Mouse (Mus musculus): ENCODE measurements around the gene En2. TPM values are rescaled to one million over a fixed set of nuclear protein-coding genes. Genes with fewer than 3 reads are reported as not detected.

The En2 gene
- polyA plus RNA-seq, 1 experiment from 2014 or later, result 0.22 TPM

DNA sequence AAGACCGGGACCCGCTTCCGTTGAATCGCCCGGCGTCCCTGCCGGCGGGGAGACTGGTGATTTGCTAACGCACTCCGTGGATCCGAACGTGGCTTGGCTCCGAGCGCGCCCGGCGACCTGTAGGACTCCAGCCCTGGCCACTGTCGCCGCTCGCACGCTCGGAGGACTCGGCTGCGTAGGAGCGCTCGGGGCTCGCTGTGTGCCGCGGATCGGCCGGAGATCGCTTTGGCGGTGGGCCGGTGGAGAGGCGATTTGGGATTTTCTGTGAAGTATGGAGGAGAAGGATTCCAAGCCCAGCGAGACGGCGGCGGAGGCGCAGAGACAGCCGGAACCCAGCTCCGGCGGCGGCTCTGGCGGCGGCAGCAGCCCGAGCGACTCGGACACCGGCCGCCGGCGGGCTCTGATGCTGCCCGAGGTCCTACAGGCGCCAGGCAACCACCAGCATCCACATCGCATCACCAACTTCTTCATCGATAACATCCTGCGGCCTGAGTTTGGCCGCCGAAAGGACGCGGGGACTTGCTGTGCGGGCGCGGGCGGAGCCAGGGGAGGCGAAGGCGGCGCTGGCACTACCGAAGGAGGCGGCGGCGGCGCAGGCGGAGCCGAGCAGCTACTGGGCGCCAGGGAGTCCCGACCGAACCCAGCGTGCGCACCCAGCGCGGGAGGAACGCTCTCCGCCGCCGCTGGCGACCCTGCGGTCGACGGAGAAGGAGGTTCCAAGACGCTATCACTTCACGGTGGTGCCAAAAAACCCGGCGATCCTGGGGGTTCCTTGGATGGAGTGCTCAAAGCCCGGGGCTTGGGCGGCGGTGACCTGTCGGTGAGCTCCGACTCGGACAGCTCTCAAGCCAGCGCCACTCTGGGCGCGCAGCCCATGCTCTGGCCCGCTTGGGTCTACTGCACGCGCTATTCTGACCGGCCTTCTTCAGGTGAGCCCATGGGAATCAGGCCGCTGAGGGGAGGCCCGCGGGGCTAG is 1.1 kb downstream of the En2 start:
- Histone ChIP-seq H3K36me3 (replicated peaks; ENCODE audit: control insufficient read depth, insufficient read depth, low read depth, low read length) (no peaks in the 10 kb centered on the region), H3K4me2 (ENCODE audit: low read depth, low read length) (peak overlapping the region; percentile 79), H3K27ac (replicated peaks; ENCODE audit: low read depth, low read length) (no peak overlapping the region), H3K4me3 (ENCODE audit: low read depth, low read length) (peak overlapping the region; percentile 36), H3K9ac (replicated peaks; ENCODE audit: low read length) (peak overlapping the region; percentile 18; the same call in 1 of the 2 replicates), H3K4me1 (ENCODE audit: control insufficient read depth, insufficient read depth, low read length) (peaks cover 7% of the 10 kb centered on the region), H3K9me3 (replicated peaks; ENCODE audit: control insufficient read depth, low read length) (no peaks in the 10 kb centered on the region), H3K27me3 (ENCODE audit: control insufficient read depth, insufficient read depth, low read length) (peaks cover 73% of the 10 kb centered on the region)
- under 1% methylated on average over 111 of the region's 111 CpGs for WGBS
- ATAC-seq (replicated peaks; ENCODE audit: insufficient number of reproducible peaks, low FRiP score, low TSS enrichment, low read depth) (no peak), DNase-seq (ENCODE audit: low spot score) (no peak)

- WGBS, result 1% methylated on average over 29 of the region's 29 CpGs
- H3K9me3 ChIP-seq (replicated peaks; ENCODE audit: control insufficient read depth, low read length), result no peaks in the 10 kb centered on the region
- no peak overlapping the region for H3K27ac ChIP-seq (replicated peaks; ENCODE audit: low read depth, low read length)
- ATAC-seq (replicated peaks; ENCODE audit: insufficient number of reproducible peaks, low FRiP score, low TSS enrichment, low read depth), result no peak
- H3K4me1 ChIP-seq (ENCODE audit: control insufficient read depth, insufficient read depth, low read length), result peaks cover 7% of the 10 kb centered on the region
- H3K4me3 ChIP-seq (ENCODE audit: low read depth, low read length), result no peak overlapping the region
- no peak for DNase-seq (ENCODE audit: low spot score)
- no peak overlapping the region for H3K4me2 ChIP-seq (ENCODE audit: low read depth, low read length)
- H3K27me3 ChIP-seq (ENCODE audit: control insufficient read depth, insufficient read depth, low read length), result peaks cover 72% of the 10 kb centered on the region
- no peak overlapping the region for H3K9ac ChIP-seq (replicated peaks; ENCODE audit: low read length)
- no peaks in the 10 kb centered on the region for H3K36me3 ChIP-seq (replicated peaks; ENCODE audit: control insufficient read depth, insufficient read depth, low read depth, low read length)
Observed at GRCm38 (mm10) chr5:28167611-28168252, 2.2 kb downstream of the En2 start.

DNA sequence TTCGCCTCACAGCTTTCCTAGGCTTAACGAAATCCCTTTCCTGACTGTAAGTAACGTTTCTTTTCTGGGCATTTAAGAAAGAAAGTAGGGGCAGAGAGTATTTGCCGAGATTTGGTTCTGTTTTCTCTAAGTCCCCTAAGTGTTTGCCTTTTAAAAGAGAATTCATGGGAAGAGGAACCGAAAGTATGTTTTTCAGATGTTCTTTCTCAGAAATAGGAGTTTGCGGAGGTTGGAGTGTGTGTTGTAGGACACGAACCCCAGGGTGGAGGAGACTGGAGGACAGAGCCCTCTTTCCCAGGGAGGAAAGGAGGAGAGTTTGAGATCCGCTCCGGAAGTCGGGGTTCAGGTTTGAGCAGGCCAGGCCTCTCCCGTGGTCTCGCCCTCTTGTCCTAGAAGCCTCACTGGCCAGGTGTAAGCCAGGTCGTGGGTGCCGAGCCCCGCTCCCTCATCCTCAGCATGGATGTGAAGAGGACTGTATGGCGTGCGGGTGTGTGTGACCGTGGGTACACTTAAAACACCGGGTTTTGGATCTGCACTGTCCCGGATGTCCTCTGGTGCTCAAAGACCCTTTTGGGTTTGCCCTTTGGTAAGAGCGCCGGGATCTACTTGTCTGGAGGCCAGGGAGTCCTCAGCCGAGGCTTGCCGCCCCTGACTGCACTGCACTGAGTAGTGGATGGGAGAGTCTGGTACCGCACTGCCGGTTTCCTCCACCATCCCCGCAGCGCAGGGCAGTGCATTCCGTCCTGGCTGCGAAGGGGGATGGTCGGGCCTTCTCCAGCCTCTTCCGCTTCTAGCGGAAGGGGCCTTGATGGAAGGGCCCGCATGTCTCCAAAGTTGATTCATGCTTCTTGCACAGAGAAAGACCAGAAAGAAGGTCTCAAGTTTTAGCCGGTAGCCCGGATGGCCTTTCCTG is 3.0 kb downstream of the En2 start:
- WGBS, result 1% methylated on average over 36 of the region's 36 CpGs
- Histone ChIP-seq H3K9me3 (replicated peaks; ENCODE audit: control insufficient read depth, low read length) (no peaks in the 10 kb centered on the region), H3K27me3 (ENCODE audit: control insufficient read depth, insufficient read depth, low read length) (peaks cover 73% of the 10 kb centered on the region), H3K36me3 (replicated peaks; ENCODE audit: control insufficient read depth, insufficient read depth, low read depth, low read length) (no peaks in the 10 kb centered on the region), H3K9ac (replicated peaks; ENCODE audit: low read length) (no peak overlapping the region), H3K27ac (replicated peaks; ENCODE audit: low read depth, low read length) (no peak overlapping the region), H3K4me1 (ENCODE audit: control insufficient read depth, insufficient read depth, low read length) (peaks cover 7% of the 10 kb centered on the region), H3K4me3 (ENCODE audit: low read depth, low read length) (peak overlapping the region; percentile 5; the same call in 1 of the 2 replicates), H3K4me2 (ENCODE audit: low read depth, low read length) (no peak overlapping the region)
- ATAC-seq (replicated peaks; ENCODE audit: insufficient number of reproducible peaks, low FRiP score, low TSS enrichment, low read depth) (no peak), DNase-seq (ENCODE audit: low spot score) (no peak)

GRCm38 (mm10) chr5:28169166-28169801 is 3.8 kb downstream of the En2 start:
- H3K9ac ChIP-seq (replicated peaks; ENCODE audit: low read length), result no peak overlapping the region
- no peak overlapping the region for H3K27ac ChIP-seq (replicated peaks; ENCODE audit: low read depth, low read length)
- H3K4me3 ChIP-seq (ENCODE audit: low read depth, low read length), result no peak overlapping the region
- peaks cover 73% of the 10 kb centered on the region for H3K27me3 ChIP-seq (ENCODE audit: control insufficient read depth, insufficient read depth, low read length)
- peaks cover 7% of the 10 kb centered on the region for H3K4me1 ChIP-seq (ENCODE audit: control insufficient read depth, insufficient read depth, low read length)
- no peaks in the 10 kb centered on the region for H3K9me3 ChIP-seq (replicated peaks; ENCODE audit: control insufficient read depth, low read length)
- H3K4me2 ChIP-seq (ENCODE audit: low read depth, low read length), result no peak overlapping the region
- ATAC-seq (replicated peaks; ENCODE audit: insufficient number of reproducible peaks, low FRiP score, low TSS enrichment, low read depth), result no peak
- WGBS, result 8% methylated on average over 5 of the region's 5 CpGs
- H3K36me3 ChIP-seq (replicated peaks; ENCODE audit: control insufficient read depth, insufficient read depth, low read depth, low read length), result no peaks in the 10 kb centered on the region
- no peak for DNase-seq (ENCODE audit: low spot score)

DNA sequence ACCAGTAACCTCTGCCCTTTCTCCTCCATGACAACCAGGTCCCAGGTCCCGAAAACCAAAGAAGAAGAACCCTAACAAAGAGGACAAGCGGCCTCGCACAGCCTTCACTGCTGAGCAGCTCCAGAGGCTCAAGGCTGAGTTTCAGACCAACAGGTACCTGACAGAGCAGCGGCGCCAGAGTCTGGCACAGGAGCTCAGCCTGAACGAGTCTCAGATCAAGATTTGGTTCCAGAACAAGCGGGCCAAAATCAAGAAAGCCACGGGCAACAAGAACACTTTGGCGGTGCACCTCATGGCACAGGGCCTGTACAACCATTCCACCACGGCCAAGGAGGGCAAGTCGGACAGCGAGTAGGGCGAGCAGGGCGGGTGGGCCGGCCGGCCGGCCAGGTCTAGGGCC is 4.6 kb downstream of the En2 start:
- H3K27ac ChIP-seq (replicated peaks; ENCODE audit: low read depth, low read length), result no peak overlapping the region

GRCm38 (mm10) chr5:28170892-28171291 is 5.4 kb downstream of the En2 start:
- Histone ChIP-seq H3K9me3 (replicated peaks; ENCODE audit: control insufficient read depth, low read length) (no peaks in the 10 kb centered on the region), H3K4me1 (ENCODE audit: control insufficient read depth, insufficient read depth, low read length) (peaks cover 4% of the 10 kb centered on the region; the same call in 1 of the 2 replicates), H3K27me3 (ENCODE audit: control insufficient read depth, insufficient read depth, low read length) (peaks cover 71% of the 10 kb centered on the region), H3K4me3 (ENCODE audit: low read depth, low read length) (no peak overlapping the region; the same call in 1 of the 2 replicates), H3K9ac (replicated peaks; ENCODE audit: low read length) (no peak overlapping the region), H3K4me2 (ENCODE audit: low read depth, low read length) (no peak overlapping the region), H3K27ac (replicated peaks; ENCODE audit: low read depth, low read length) (no peak overlapping the region), H3K36me3 (replicated peaks; ENCODE audit: control insufficient read depth, insufficient read depth, low read depth, low read length) (no peaks in the 10 kb centered on the region)
- WGBS, result 0% methylated on average over 19 of the region's 19 CpGs
- DNase-seq (ENCODE audit: low spot score) (no peak), ATAC-seq (replicated peaks; ENCODE audit: insufficient number of reproducible peaks, low FRiP score, low TSS enrichment, low read depth) (no peak)

More for the DNA sequence above, 4.6 kb downstream of the En2 start:
- no peak for ATAC-seq (replicated peaks; ENCODE audit: insufficient number of reproducible peaks, low FRiP score, low TSS enrichment, low read depth)
- Histone ChIP-seq H3K4me2 (ENCODE audit: low read depth, low read length) (no peak overlapping the region), H3K27me3 (ENCODE audit: control insufficient read depth, insufficient read depth, low read length) (peaks cover 74% of the 10 kb centered on the region), H3K9ac (replicated peaks; ENCODE audit: low read length) (no peak overlapping the region), H3K36me3 (replicated peaks; ENCODE audit: control insufficient read depth, insufficient read depth, low read depth, low read length) (no peaks in the 10 kb centered on the region), H3K4me3 (ENCODE audit: low read depth, low read length) (no peak overlapping the region), H3K9me3 (replicated peaks; ENCODE audit: control insufficient read depth, low read length) (no peaks in the 10 kb centered on the region), H3K4me1 (ENCODE audit: control insufficient read depth, insufficient read depth, low read length) (peaks cover 7% of the 10 kb centered on the region)
- 3% methylated on average over 17 of the region's 17 CpGs for WGBS
- no peak for DNase-seq (ENCODE audit: low spot score)

- Histone ChIP-seq H3K9ac (replicated peaks; ENCODE audit: low read length) (no peak overlapping the region), H3K4me2 (ENCODE audit: low read depth, low read length) (no peak overlapping the region), H3K4me3 (ENCODE audit: low read depth, low read length) (no peak overlapping the region), H3K9me3 (replicated peaks; ENCODE audit: control insufficient read depth, low read length) (no peaks in the 10 kb centered on the region), H3K36me3 (replicated peaks; ENCODE audit: control insufficient read depth, insufficient read depth, low read depth, low read length) (no peaks in the 10 kb centered on the region), H3K27me3 (ENCODE audit: control insufficient read depth, insufficient read depth, low read length) (peaks cover 66% of the 10 kb centered on the region), H3K4me1 (ENCODE audit: control insufficient read depth, insufficient read depth, low read length) (peaks cover 1% of the 10 kb centered on the region; the same call in 1 of the 2 replicates), H3K27ac (replicated peaks; ENCODE audit: low read depth, low read length) (no peak overlapping the region)
- DNase-seq (ENCODE audit: low spot score), result no peak
- 9% methylated on average over 5 of the region's 5 CpGs for WGBS
- no peak for ATAC-seq (replicated peaks; ENCODE audit: insufficient number of reproducible peaks, low FRiP score, low TSS enrichment, low read depth)
Observed at GRCm38 (mm10) chr5:28171667-28172066, 6.2 kb downstream of the En2 start.
